Mouse (Mus musculus): ENCODE data around the gene Trf. TPM values are rescaled to one million over a fixed set of nuclear protein-coding genes. Genes with fewer than 3 reads are reported as not detected.
A peak's percentile ranks its signal among the peaks of the same experiment; 100 is the strongest.

Gene Trf
- polyA plus RNA-seq, 1 experiment = not detected

DNA sequence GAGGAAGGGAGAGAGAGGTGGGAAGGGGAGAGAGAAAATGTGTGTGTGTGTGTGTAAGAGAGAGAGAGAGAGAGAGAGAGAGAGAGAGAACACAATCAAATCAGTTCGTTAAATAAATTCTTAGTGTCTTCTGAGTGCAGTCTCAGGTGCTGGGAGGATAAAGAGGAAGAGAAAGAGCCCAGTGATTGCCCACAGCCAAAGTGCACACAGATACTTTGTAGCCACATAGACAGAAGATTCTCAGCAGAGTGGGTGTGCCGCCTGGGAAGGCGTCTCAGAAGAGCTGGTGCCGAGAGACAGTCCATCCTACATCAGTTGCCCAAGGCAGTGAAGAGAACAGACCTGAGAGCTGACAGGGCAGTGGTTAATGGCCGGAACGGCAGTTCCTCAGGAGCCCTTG is 16.0 kb downstream of the Trf start:
- peaks cover 25% of the 10 kb centered on the region for H3K27me3 ChIP-seq (ENCODE audit: control insufficient read depth, insufficient read depth, insufficient read length)
- H3K79me2 ChIP-seq (ENCODE audit: control insufficient read depth, insufficient read depth) = no peaks in the 10 kb centered on the region
- H3K4me3 ChIP-seq (ENCODE audit: insufficient read depth, poor library complexity, severe bottlenecking) = no peak overlapping the region
- no peaks in the 10 kb centered on the region for H3K36me3 ChIP-seq (ENCODE audit: control insufficient read depth, insufficient read depth)
- no peaks in the 10 kb centered on the region for H3K79me3 ChIP-seq (ENCODE audit: low read depth)
- no peak overlapping the region for H3ac ChIP-seq (ENCODE audit: control insufficient read depth, insufficient read length, low read depth)
- TF ChIP-seq MYOG (IDR thresholded peaks at IDR 0.05; ENCODE audit: control insufficient read depth, extremely low read depth, insufficient read length) (no peak), USF1 (IDR thresholded peaks at IDR 0.05; ENCODE audit: low read depth) (no peak), CTCF (IDR thresholded peaks at IDR 0.05; ENCODE audit: control insufficient read depth, insufficient read depth, insufficient read length) (no peak), FOSL1 (IDR thresholded peaks at IDR 0.05; ENCODE audit: insufficient read depth, low read length, poor library complexity, severe bottlenecking) (no peak), MAX (IDR thresholded peaks at IDR 0.05) (no peak)

- no peak overlapping the region for H3ac ChIP-seq (ENCODE audit: control insufficient read depth, insufficient read length, low read depth)
- no peaks in the 10 kb centered on the region for H3K79me2 ChIP-seq (ENCODE audit: control insufficient read depth, insufficient read depth)
- TF ChIP-seq CEBPB (IDR thresholded peaks at IDR 0.05; ENCODE audit: low read depth) = no peak
- no peak for TF ChIP-seq MYOD1 (IDR thresholded peaks at IDR 0.05; ENCODE audit: control insufficient read depth, insufficient read length, low read depth)
- no peak for TF ChIP-seq CTCF (IDR thresholded peaks at IDR 0.05; ENCODE audit: control insufficient read depth, insufficient read depth, insufficient read length)
- TF ChIP-seq USF1 (IDR thresholded peaks at IDR 0.05; ENCODE audit: low read depth) = no peak
- no peak for TF ChIP-seq MYOG (IDR thresholded peaks at IDR 0.05; ENCODE audit: control insufficient read depth, extremely low read depth, insufficient read length)
- no peak for TF ChIP-seq MAX (IDR thresholded peaks at IDR 0.05)
- TF ChIP-seq FOSL1 (IDR thresholded peaks at IDR 0.05; ENCODE audit: insufficient read depth, low read length, poor library complexity, severe bottlenecking) = no peak
- H3K4me3 ChIP-seq (ENCODE audit: insufficient read depth, poor library complexity, severe bottlenecking) = no peak overlapping the region
- no peaks in the 10 kb centered on the region for H3K79me3 ChIP-seq (ENCODE audit: low read depth)
- no peaks in the 10 kb centered on the region for H3K36me3 ChIP-seq (ENCODE audit: control insufficient read depth, insufficient read depth)
- peaks cover 31% of the 10 kb centered on the region for H3K27me3 ChIP-seq (ENCODE audit: control insufficient read depth, insufficient read depth, insufficient read length)
These were observed 16.6 kb downstream of the Trf start for GRCm38 (mm10) chr9:103213631-103214030.

- H3K4me3 ChIP-seq (ENCODE audit: insufficient read depth, poor library complexity, severe bottlenecking) = no peak overlapping the region
- TF ChIP-seq USF1 (IDR thresholded peaks at IDR 0.05; ENCODE audit: low read depth) (no peak), FOSL1 (IDR thresholded peaks at IDR 0.05; ENCODE audit: insufficient read depth, low read length, poor library complexity, severe bottlenecking) (no peak), MYOG (IDR thresholded peaks at IDR 0.05; ENCODE audit: control insufficient read depth, extremely low read depth, insufficient read length) (no peak), MAX (IDR thresholded peaks at IDR 0.05) (no peak), MYOD1 (IDR thresholded peaks at IDR 0.05; ENCODE audit: control insufficient read depth, insufficient read length, low read depth) (no peak), CEBPB (IDR thresholded peaks at IDR 0.05; ENCODE audit: low read depth) (no peak), CTCF (IDR thresholded peaks at IDR 0.05; ENCODE audit: control insufficient read depth, insufficient read depth, insufficient read length) (no peak)
These were observed 17.4 kb downstream of the Trf start for GRCm38 (mm10) chr9:103212654-103213420.

DNA sequence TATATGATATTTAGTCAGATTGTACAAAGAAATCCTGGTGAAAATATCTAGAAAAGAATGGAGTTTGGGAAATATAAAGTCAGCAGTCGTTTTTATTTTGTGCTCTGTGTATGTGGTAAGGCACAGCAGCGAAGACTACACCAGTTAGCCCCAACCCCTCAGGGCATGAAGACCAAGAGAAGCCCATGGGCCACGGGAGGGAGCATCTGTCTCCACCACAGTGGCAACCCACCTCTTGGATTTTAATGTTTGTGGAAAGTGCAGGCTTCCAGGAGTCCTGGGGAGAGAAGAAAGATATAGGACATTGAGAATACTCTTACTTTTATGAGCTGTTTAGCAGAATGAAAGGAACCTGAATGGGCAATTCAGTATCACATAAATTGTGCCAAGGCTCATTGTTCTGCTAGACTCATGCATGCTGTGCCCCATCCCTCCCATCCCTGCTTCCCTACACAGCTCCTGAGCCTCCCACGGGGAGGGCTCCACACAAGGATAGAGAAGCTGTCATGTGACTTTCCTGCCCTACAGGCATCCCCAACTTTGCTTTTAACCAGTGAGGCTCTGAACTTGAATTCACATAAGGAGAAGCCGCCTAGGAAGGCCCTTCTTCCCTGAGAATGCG is 21.3 kb downstream of the Trf start:
- Histone ChIP-seq H3K79me3 (ENCODE audit: low read depth) (no peaks in the 10 kb centered on the region), H3K4me3 (ENCODE audit: insufficient read depth, poor library complexity, severe bottlenecking) (no peak overlapping the region), H3K27me3 (ENCODE audit: control insufficient read depth, insufficient read depth, insufficient read length) (peaks cover 17% of the 10 kb centered on the region), H3K79me2 (ENCODE audit: control insufficient read depth, insufficient read depth) (no peaks in the 10 kb centered on the region), H3K36me3 (ENCODE audit: control insufficient read depth, insufficient read depth) (no peaks in the 10 kb centered on the region), H3ac (ENCODE audit: control insufficient read depth, insufficient read length, low read depth) (no peak overlapping the region)
- TF ChIP-seq MAX (IDR thresholded peaks at IDR 0.05) = no peak
- TF ChIP-seq MYOD1 (IDR thresholded peaks at IDR 0.05; ENCODE audit: control insufficient read depth, insufficient read length, low read depth) = no peak

More at GRCm38 (mm10) chr9:103212654-103213420, 17.4 kb downstream of the Trf start:
- Histone ChIP-seq H3K79me2 (ENCODE audit: control insufficient read depth, insufficient read depth) (no peaks in the 10 kb centered on the region), H3K36me3 (ENCODE audit: control insufficient read depth, insufficient read depth) (no peaks in the 10 kb centered on the region), H3K79me3 (ENCODE audit: low read depth) (no peaks in the 10 kb centered on the region), H3K27me3 (ENCODE audit: control insufficient read depth, insufficient read depth, insufficient read length) (peaks cover 31% of the 10 kb centered on the region), H3ac (ENCODE audit: control insufficient read depth, insufficient read length, low read depth) (no peak overlapping the region)

- H3K79me3 ChIP-seq (ENCODE audit: low read depth) = no peaks in the 10 kb centered on the region
- no peak overlapping the region for H3K4me3 ChIP-seq (ENCODE audit: insufficient read depth, poor library complexity, severe bottlenecking)
- no peaks in the 10 kb centered on the region for H3K36me3 ChIP-seq (ENCODE audit: control insufficient read depth, insufficient read depth)
- no peaks in the 10 kb centered on the region for H3K79me2 ChIP-seq (ENCODE audit: control insufficient read depth, insufficient read depth)
- H3ac ChIP-seq (ENCODE audit: control insufficient read depth, insufficient read length, low read depth) = no peak overlapping the region
- peaks cover 17% of the 10 kb centered on the region for H3K27me3 ChIP-seq (ENCODE audit: control insufficient read depth, insufficient read depth, insufficient read length)
- peak; percentile 64 for TF ChIP-seq CTCF (IDR thresholded peaks at IDR 0.05; ENCODE audit: control insufficient read depth, insufficient read depth, insufficient read length)
- no peak for TF ChIP-seq CEBPB (IDR thresholded peaks at IDR 0.05; ENCODE audit: low read depth)
These were observed 22.4 kb downstream of the Trf start for GRCm38 (mm10) chr9:103207846-103208245.

DNA sequence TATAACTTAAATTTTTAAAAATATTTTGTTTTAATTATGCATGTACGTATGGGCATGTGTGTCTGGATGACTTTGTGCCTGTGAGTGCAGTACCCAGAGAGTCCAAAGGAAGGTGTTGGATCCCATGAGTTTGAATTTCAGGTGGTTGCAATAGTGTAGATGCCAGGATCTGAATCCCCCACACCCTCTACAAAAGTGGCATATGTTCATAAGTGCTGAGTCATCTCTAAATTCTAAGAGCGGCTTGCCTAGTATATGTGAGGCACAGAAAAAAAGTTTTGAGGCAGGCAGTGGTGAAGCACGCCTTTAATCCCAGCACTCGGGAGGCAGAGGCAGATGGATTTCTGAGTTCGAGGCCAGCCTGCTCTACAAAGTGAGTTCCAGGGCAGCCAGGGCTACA is 24.5 kb downstream of the Trf start:
- H3K27me3 ChIP-seq (ENCODE audit: control insufficient read depth, insufficient read depth, insufficient read length) = peaks cover 8% of the 10 kb centered on the region
- no peaks in the 10 kb centered on the region for H3K36me3 ChIP-seq (ENCODE audit: control insufficient read depth, insufficient read depth)
- no peak overlapping the region for H3ac ChIP-seq (ENCODE audit: control insufficient read depth, insufficient read length, low read depth)
- H3K79me2 ChIP-seq (ENCODE audit: control insufficient read depth, insufficient read depth) = peaks cover 10% of the 10 kb centered on the region
- peaks cover 7% of the 10 kb centered on the region for H3K79me3 ChIP-seq (ENCODE audit: low read depth)
- no peak overlapping the region for H3K4me3 ChIP-seq (ENCODE audit: insufficient read depth, poor library complexity, severe bottlenecking)
- TF ChIP-seq CTCF (IDR thresholded peaks at IDR 0.05; ENCODE audit: control insufficient read depth, insufficient read depth, insufficient read length) (no peak), FOSL1 (IDR thresholded peaks at IDR 0.05; ENCODE audit: insufficient read depth, low read length, poor library complexity, severe bottlenecking) (no peak), USF1 (IDR thresholded peaks at IDR 0.05; ENCODE audit: low read depth) (no peak), MYOG (IDR thresholded peaks at IDR 0.05; ENCODE audit: control insufficient read depth, extremely low read depth, insufficient read length) (no peak), MAX (IDR thresholded peaks at IDR 0.05) (no peak), MYOD1 (IDR thresholded peaks at IDR 0.05; ENCODE audit: control insufficient read depth, insufficient read length, low read depth) (no peak)

Measured in C2C12 (cell line).